In genomic region chr12:100201363-100201711, GRCm38 (mm10) we compare ENCODE assay signal across 8 mouse cellular contexts. TPM values are rescaled to one million over a fixed set of nuclear protein-coding genes. Genes with fewer than 3 reads are reported as not detected.
A peak's percentile ranks its signal among the peaks of the same experiment; 100 is the strongest.
DNase-seq lines count a peak whose midpoint lies in the region; ATAC-seq and TF ChIP-seq lines count a peak whose summit lies in the region.

No protein-coding gene starts in this region.

- peak overlapping the region; percentile 94 for H3K9ac ChIP-seq in embryonic facial prominence, embryonic 13.5 days
- peak overlapping the region; percentile 92 for H3K9ac ChIP-seq in intestine, postnatal 0 days (ENCODE audit: low read depth, low read length)
- H3K9ac ChIP-seq in neural tube, embryonic 13.5 days = peak overlapping the region; percentile 98

- peaks cover 41% of the 10 kb centered on the region for H3K36me3 ChIP-seq in embryonic facial prominence, embryonic 13.5 days
- H3K36me3 ChIP-seq in intestine, postnatal 0 days (ENCODE audit: control insufficient read depth, insufficient read depth) = peaks cover 36% of the 10 kb centered on the region
- peaks cover 38% of the 10 kb centered on the region for H3K36me3 ChIP-seq in neural tube, embryonic 13.5 days

- H3K27ac ChIP-seq in embryonic facial prominence, embryonic 13.5 days = no peak overlapping the region
- no peak overlapping the region for H3K27ac ChIP-seq in intestine, postnatal 0 days (ENCODE audit: low read depth, low read length)
- H3K27ac ChIP-seq in neural tube, embryonic 13.5 days (replicated peaks) = no peak overlapping the region

- peak overlapping the region; percentile 79 for H3K4me3 ChIP-seq in lung, adult 2 months (replicated peaks; ENCODE audit: extremely low read depth, low read depth, low read length)
- H3K4me3 ChIP-seq in embryonic facial prominence, embryonic 13.5 days = peak overlapping the region; percentile 85
- H3K4me3 ChIP-seq in intestine, postnatal 0 days (ENCODE audit: low read depth, low read length) = peak overlapping the region; percentile 99
- H3K4me3 ChIP-seq in neural tube, embryonic 13.5 days = peak overlapping the region; percentile 100

- intact Hi-C loops in left cerebral cortex, postnatal 36 days (cut with DNase I) = loop anchor here (1.0 to 10.0 kb wide), 7 partner anchors 63 to 371 kb away; no protein-coding TSS in a partner anchor

- ATAC-seq in embryonic facial prominence, embryonic 13.5 days (ENCODE audit: insufficient number of reproducible peaks, insufficient read depth, low FRiP score, low TSS enrichment, low read depth) = no peak
- ATAC-seq in intestine, postnatal 0 days = no peak
- ATAC-seq in neural tube, embryonic 13.5 days (ENCODE audit: low read depth) = no peak

- peaks cover 18% of the 10 kb centered on the region for H3K4me1 ChIP-seq in lung, adult 2 months (ENCODE audit: control insufficient read depth, insufficient read depth, low read length)
- peaks cover 34% of the 10 kb centered on the region for H3K4me1 ChIP-seq in embryonic facial prominence, embryonic 13.5 days
- H3K4me1 ChIP-seq in intestine, postnatal 0 days (replicated peaks; ENCODE audit: control insufficient read depth, insufficient read depth, low read length) = peaks cover 7% of the 10 kb centered on the region
- H3K4me1 ChIP-seq in neural tube, embryonic 13.5 days (replicated peaks) = peaks cover 34% of the 10 kb centered on the region

- no peak for TF ChIP-seq CTCF in lung, adult 2 months (IDR thresholded peaks at IDR 0.05; ENCODE audit: insufficient read depth, low read length)
- TF ChIP-seq CTCF in intestine, postnatal 0 days (IDR thresholded peaks at IDR 0.05; ENCODE audit: low read depth) = no peak

- H3K9me3 ChIP-seq in embryonic facial prominence, embryonic 13.5 days = no peaks in the 10 kb centered on the region
- H3K9me3 ChIP-seq in intestine, postnatal 0 days (ENCODE audit: control insufficient read depth) = no peaks in the 10 kb centered on the region
- no peaks in the 10 kb centered on the region for H3K9me3 ChIP-seq in neural tube, embryonic 13.5 days

- no peak for DNase-seq in lung, adult 2 months
- DNase-seq in lung, postnatal 25 days (ENCODE audit: low spot score) = no peak
- no peak for DNase-seq in thymus, postnatal 4 days
- DNase-seq in left cerebral cortex, postnatal 36 days (ENCODE audit: low spot score in 2 of 2) = no peak
- DNase-seq in thymus, postnatal 14 days = no peak

- peak overlapping the region; percentile 94 for H3K4me2 ChIP-seq in embryonic facial prominence, embryonic 13.5 days
- H3K4me2 ChIP-seq in intestine, postnatal 0 days (replicated peaks; ENCODE audit: low read depth) = peak overlapping the region; percentile 97
- H3K4me2 ChIP-seq in neural tube, embryonic 13.5 days = peak overlapping the region; percentile 92

- H3K27me3 ChIP-seq in embryonic facial prominence, embryonic 13.5 days = no peaks in the 10 kb centered on the region
- H3K27me3 ChIP-seq in intestine, postnatal 0 days (replicated peaks; ENCODE audit: control insufficient read depth, insufficient read depth, low read length) = no peaks in the 10 kb centered on the region
- no peaks in the 10 kb centered on the region for H3K27me3 ChIP-seq in neural tube, embryonic 13.5 days

- 4% methylated on average over 4 of the region's 4 CpGs for WGBS in lung, adult 2 months
- WGBS in embryonic facial prominence, embryonic 13.5 days = 32% methylated on average over 4 of the region's 4 CpGs
- WGBS in intestine, postnatal 0 days = 11% methylated on average over 4 of the region's 4 CpGs
- 34% methylated on average over 4 of the region's 4 CpGs for WGBS in neural tube, embryonic 13.5 days

- TF ChIP-seq POLR2A in lung, adult 2 months (IDR thresholded peaks at IDR 0.05; ENCODE audit: borderline replicate concordance, extremely low read depth, low read depth, low read length) = no peak

RNA-seq across cellular contexts. Expression of gene Calm1, which starts 2.1 kb away (rescaled TPM):
- polyA plus RNA-seq in lung, adult 2 months (2012; rRNA removed) = 399 and 586 TPM in 2 replicates
- polyA plus RNA-seq in embryonic facial prominence, embryonic 13.5 days (2015; fragmentation: Nextera tagmentation; extraction: Ambion mirVana) = 1,351 and 1,423 TPM in 2 replicates
- polyA plus RNA-seq in intestine, postnatal 0 days (2015; fragmentation: Nextera tagmentation; extraction: Ambion mirVana) = 3,331 and 3,461 TPM in 2 replicates
- polyA plus RNA-seq in neural tube, embryonic 13.5 days (2015; fragmentation: Nextera tagmentation; extraction: Ambion mirVana) = 2,474 and 2,486 TPM in 2 replicates
- 1,000 to 10,000 TPM; 2,172 to 2,300 TPM for total RNA-seq in left cerebral cortex, postnatal 36 days (2021)

RNA-seq across cellular contexts. Expression of gene Nrde2, which starts 41.9 kb away (rescaled TPM):
- 7.0 and 11.6 TPM in 2 replicates for polyA plus RNA-seq in lung, adult 2 months (2012; rRNA removed)
- polyA plus RNA-seq in embryonic facial prominence, embryonic 13.5 days (2015; fragmentation: Nextera tagmentation; extraction: Ambion mirVana) = 14.9 and 15.2 TPM in 2 replicates
- polyA plus RNA-seq in intestine, postnatal 0 days (2015; fragmentation: Nextera tagmentation; extraction: Ambion mirVana) = 7.8 and 8.6 TPM in 2 replicates
- polyA plus RNA-seq in neural tube, embryonic 13.5 days (2015; fragmentation: Nextera tagmentation; extraction: Ambion mirVana) = 11.5 and 11.8 TPM in 2 replicates
- total RNA-seq in left cerebral cortex, postnatal 36 days (2021) = 10 to 100 TPM; 18.3 to 22.8 TPM
